Mouse (Mus musculus): ENCODE results near the gene Gabbr2. TPM values are rescaled to one million over a fixed set of nuclear protein-coding genes. Genes with fewer than 3 reads are reported as not detected.
A peak's percentile ranks its signal among the peaks of the same experiment; 100 is the strongest.

Gabbr2 gene
- polyA plus RNA-seq, 1 experiment from 2014 or later = 0.12 TPM

DNA sequence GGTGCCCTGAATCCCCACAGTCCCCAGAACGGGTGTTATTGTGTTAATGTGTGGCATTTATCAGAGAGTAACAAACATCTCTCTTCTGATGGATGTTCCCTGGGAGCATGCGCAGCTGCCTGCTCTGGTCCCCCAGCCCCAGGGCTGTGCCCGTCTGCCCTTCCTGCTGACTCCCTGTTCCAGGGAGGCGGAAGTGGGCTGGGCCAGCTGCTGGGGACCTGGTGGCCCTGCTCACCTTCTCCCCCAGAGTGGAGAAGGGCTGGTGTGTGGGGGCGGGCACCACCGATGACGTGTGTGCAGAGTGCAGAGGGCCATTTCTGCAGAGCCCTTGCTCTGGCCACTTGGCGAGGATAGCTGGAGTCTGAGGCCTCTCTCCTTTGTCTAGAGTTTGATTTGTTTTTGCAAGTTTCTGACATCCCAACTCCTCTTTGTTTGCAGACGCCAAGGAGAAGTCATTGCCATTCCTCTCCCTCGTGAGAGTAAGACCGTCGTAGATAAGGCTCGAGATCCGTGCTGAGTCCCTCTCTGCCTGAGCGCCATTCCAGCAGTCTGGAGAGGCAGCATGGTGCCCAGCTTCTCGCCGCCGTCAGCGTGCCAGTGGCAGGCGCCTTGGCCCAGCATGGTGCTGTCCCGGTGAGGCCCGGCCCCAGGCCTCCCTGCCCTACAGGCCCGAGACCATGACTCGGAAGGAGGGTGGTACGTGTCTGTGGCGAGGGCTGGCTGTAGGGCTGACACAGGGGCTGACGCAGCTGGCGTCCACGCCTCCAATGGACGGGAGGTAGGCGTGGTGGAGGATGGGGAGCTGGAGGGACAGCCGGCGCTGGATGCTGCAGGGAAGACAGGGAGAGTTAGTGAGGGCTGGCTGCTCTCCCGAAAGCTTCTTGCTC, 327.3 kb downstream of the Gabbr2 start:
- Histone ChIP-seq H3K4me3 (peak overlapping the region; percentile 61), H3K27me3 (ENCODE audit: low read depth, poor library complexity, severe bottlenecking) (peaks cover 17% of the 10 kb centered on the region; the same call in 1 of the 2 replicates), H3K4me1 (peaks cover 43% of the 10 kb centered on the region), H3K36me3 (no peaks in the 10 kb centered on the region), H3K9me3 (replicated peaks) (no peaks in the 10 kb centered on the region), H3K27ac (replicated peaks) (peak overlapping the region; percentile 93)
- WGBS = 3% methylated on average over 34 of the region's 34 CpGs
- peak; percentile 81 for DNase-seq (ENCODE audit: low spot score)

DNA sequence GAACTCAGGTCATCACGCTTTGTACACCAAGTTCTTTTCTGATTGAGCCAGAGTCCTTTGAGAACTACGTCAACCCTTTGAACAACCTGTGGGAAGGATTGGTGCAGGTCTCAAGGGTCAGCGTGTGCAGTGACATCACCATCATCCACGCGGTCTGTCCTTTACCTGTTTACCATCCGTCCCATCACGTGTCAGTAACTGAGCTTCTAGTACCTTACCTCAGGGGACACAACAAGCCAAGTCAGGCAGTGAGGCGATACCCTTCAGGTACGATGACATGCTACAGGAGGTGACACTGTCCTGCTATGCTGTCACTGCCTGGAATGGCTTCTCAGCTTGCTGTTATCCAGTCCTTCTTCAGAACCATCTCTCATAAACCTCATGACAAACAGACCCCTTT, 330.2 kb downstream of the Gabbr2 start:
- Histone ChIP-seq H3K9me3 (replicated peaks) (no peaks in the 10 kb centered on the region), H3K36me3 (no peaks in the 10 kb centered on the region), H3K27me3 (ENCODE audit: low read depth, poor library complexity, severe bottlenecking) (peaks cover 17% of the 10 kb centered on the region; the same call in 1 of the 2 replicates), H3K27ac (replicated peaks) (no peak overlapping the region), H3K4me1 (peaks cover 32% of the 10 kb centered on the region), H3K4me3 (no peak overlapping the region)
- no peak for DNase-seq (ENCODE audit: low spot score)
- WGBS = 81% methylated on average over 9 of the region's 9 CpGs

DNA sequence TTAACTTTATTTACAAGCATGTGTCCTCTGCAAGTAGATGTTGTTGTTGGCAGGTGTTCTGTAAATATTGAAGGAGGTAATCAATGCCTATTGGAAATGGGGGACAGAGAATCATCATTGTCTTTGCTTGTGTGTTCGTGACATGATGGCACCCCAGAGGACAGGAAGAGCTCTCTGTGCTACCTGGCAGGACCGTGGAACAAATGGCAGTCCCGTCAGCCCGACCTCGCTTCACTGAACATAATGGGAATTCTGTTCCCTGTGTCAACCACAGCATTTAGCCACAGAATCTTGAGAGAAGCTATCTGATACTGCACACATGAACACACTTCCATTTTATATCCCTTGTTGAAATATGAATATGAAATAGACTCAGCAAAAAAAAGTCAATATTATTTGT, 332.7 kb downstream of the Gabbr2 start:
- H3K27ac ChIP-seq (replicated peaks) = no peak overlapping the region
- no peak for DNase-seq (ENCODE audit: low spot score)
- peaks cover 8% of the 10 kb centered on the region for H3K4me1 ChIP-seq
- 63% methylated on average over 5 of the region's 5 CpGs for WGBS
- no peaks in the 10 kb centered on the region for H3K36me3 ChIP-seq
- H3K4me3 ChIP-seq = no peak overlapping the region
- no peaks in the 10 kb centered on the region for H3K9me3 ChIP-seq (replicated peaks)
- peaks cover 26% of the 10 kb centered on the region; the same call in 1 of the 2 replicates for H3K27me3 ChIP-seq (ENCODE audit: low read depth, poor library complexity, severe bottlenecking)

DNA sequence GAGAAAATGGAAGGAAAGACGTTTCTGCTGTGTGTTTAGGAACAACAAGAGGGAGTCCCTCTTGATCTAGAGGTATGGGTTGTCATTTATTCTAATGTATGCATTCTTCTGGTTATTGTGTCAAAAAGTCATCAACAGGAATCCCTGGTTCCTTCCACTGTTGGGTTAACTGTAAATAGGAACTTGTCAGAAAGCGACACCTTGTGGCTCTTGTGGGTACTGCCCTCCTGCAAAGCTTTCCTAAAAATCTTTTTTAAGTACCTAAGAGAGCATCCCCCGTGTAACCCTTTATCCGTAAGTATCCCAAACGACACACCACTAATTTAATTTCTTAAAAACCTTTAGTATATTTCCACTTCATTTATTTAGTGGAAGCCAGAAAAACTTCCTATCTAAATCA, 334.6 kb downstream of the Gabbr2 start:
- DNase-seq (ENCODE audit: low spot score) = peak; percentile 72
- no peaks in the 10 kb centered on the region for H3K9me3 ChIP-seq (replicated peaks)
- H3K4me3 ChIP-seq = no peak overlapping the region
- no peaks in the 10 kb centered on the region for H3K36me3 ChIP-seq
- WGBS = 16% methylated on average over 5 of the region's 5 CpGs
- peaks cover 26% of the 10 kb centered on the region for H3K27me3 ChIP-seq (ENCODE audit: low read depth, poor library complexity, severe bottlenecking)
- no peak overlapping the region for H3K27ac ChIP-seq (replicated peaks)
- H3K4me1 ChIP-seq = no peaks in the 10 kb centered on the region

DNA sequence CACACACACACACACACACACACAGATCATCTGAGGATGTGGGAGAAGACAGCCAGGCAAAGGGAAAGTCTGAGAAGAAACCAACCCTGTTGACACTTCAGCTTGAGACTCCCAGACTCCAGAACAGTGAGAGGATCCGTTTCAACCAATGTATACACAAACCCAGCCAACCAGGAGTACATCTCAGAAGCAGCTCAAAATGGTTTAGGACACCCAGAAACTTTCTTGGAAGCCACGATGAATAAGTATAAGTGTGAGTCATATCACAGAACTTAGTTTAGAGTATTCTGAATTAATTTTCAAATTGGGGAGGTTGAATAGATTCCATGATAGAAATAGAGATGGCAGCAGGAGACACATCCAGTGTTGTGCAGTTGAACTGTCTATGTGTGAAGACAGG, 335.7 kb downstream of the Gabbr2 start:
- Histone ChIP-seq H3K4me3 (no peak overlapping the region), H3K36me3 (no peaks in the 10 kb centered on the region), H3K9me3 (replicated peaks) (no peaks in the 10 kb centered on the region), H3K4me1 (peaks cover under 1% of the 10 kb centered on the region; the same call in 1 of the 2 replicates), H3K27me3 (ENCODE audit: low read depth, poor library complexity, severe bottlenecking) (peaks cover 28% of the 10 kb centered on the region), H3K27ac (replicated peaks) (no peak overlapping the region)
- 80% methylated on average over 2 of the region's 2 CpGs for WGBS
- no peak for DNase-seq (ENCODE audit: low spot score)

DNA sequence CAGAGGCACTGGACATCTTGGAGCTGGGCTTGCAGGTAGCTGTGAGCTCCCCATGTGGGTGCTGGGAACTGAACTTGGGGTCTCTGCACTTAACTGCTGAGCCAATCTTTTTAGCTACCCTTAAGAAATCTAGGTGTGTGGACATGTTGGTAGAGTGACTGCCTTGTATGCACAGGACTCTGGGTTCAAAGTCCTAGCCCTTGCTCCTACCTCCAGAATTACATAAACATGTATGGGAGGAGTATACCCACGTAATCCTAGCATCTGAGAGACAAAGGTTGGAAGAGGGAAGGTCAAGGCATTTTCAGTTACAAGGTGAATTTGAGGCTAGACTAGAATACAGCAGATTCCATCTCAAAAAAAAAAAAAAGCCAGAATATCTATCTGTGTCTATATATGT, 336.4 kb downstream of the Gabbr2 start:
- no peak overlapping the region for H3K27ac ChIP-seq (replicated peaks)
- WGBS = 78% methylated on average over 1 of the region's 1 CpGs
- H3K36me3 ChIP-seq = no peaks in the 10 kb centered on the region
- peaks cover 6% of the 10 kb centered on the region for H3K4me1 ChIP-seq
- DNase-seq (ENCODE audit: low spot score) = no peak
- peaks cover 31% of the 10 kb centered on the region for H3K27me3 ChIP-seq (ENCODE audit: low read depth, poor library complexity, severe bottlenecking)
- no peak overlapping the region for H3K4me3 ChIP-seq
- H3K9me3 ChIP-seq (replicated peaks) = no peaks in the 10 kb centered on the region

DNA sequence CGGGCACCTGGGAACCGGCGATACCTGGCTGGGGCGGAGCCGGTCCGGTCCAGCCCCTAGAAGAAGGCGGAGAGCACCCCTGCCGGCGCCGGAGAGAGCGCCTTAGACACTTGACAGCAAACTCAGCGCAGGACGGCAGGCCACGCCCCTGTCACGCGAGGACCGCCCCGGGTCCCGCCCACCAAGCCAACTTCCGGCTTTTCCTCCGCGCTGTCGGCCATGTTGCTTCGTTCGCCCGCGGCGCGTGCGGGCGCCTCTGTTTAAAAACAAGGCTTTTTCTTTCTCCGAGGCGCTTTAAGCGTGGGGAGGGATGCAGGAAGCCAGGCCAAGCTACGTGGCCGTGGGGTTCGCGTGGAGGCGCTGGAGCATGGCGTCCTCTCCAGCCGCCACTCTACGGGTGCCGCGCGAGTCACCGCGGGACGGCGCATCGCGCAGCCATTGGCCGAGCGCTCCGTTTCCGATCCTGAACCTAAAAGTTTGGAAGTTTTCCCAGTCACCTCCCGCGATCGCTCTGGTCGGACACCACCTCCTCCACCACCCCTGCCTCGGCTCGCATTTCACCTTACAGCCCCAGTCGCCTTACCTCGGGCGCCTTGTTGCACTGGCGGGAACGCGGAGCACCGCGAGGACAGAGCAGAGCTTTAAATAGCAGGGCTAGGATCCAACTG, 341.5 kb downstream of the Gabbr2 start, which contains the start of gene Tbc1d2:
Gene Tbc1d2 (minus strand): TSS at position 124 of the 668 bp plus-strand sequence.
- H3K27me3 ChIP-seq (ENCODE audit: low read depth, poor library complexity, severe bottlenecking) = peaks cover 57% of the 10 kb centered on the region

DNA sequence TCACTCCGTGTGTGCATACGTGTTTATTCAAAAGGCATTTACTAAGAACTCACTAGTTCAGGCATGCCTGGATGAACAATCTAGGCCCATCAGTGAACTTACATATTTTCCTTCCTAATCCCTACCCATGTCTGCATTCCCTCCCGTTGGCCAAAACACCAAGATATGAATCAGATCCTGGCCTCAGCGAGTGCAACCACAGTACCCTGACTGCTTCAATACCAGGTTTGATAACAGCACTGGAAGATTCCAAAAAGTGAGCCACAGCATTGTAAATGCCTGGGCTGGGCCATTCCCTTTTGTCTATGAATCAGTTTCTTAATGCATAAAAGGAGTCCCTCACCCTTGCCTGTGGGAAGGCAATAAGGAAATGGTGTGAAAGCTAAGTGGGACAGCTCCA, 342.5 kb downstream of the Gabbr2 start:
- DNase-seq (ENCODE audit: low spot score) = no peak
- Histone ChIP-seq H3K9me3 (replicated peaks) (no peaks in the 10 kb centered on the region), H3K36me3 (no peaks in the 10 kb centered on the region), H3K27ac (replicated peaks) (no peak overlapping the region), H3K4me3 (peak overlapping the region; percentile 74), H3K4me1 (peaks cover 14% of the 10 kb centered on the region), H3K27me3 (ENCODE audit: low read depth, poor library complexity, severe bottlenecking) (peaks cover 49% of the 10 kb centered on the region)
- 65% methylated on average over 4 of the region's 4 CpGs for WGBS

More for the DNA sequence above, 341.5 kb downstream of the Gabbr2 start, which contains the start of gene Tbc1d2:
- Histone ChIP-seq H3K9me3 (replicated peaks) (no peaks in the 10 kb centered on the region), H3K36me3 (no peaks in the 10 kb centered on the region), H3K27ac (replicated peaks) (peak within 1 kb of the TSS; percentile 93), H3K4me3 (peak within 1 kb of the TSS; percentile 74), H3K4me1 (peaks cover 14% of the 10 kb centered on the region)
- peak; percentile 95 for DNase-seq (ENCODE audit: low spot score)
- under 1% methylated on average over 69 of the region's 69 CpGs for WGBS

DNA sequence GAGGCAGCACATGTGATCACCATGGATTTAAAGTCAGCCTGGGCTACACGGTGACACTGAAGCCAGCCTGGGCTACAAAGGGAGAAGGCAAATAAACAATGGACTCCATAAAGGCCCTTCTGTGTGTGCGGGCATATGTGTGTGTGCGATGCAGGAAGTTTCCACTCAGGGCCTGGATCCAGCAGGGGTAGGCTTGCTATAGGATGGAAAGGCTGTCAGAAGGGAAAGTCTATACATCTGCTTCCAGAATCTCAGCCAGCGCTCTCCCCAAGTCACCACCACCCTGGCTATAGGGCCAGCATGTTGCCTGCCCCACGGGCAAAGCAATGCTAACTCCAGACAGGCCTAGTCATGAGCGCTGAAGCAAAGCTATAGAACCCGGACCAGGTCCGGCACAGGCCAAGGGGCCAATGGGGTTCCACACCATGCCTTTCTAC, 348.0 kb downstream of the Gabbr2 start:
- H3K9me3 ChIP-seq (replicated peaks) = no peaks in the 10 kb centered on the region
- no peak for DNase-seq (ENCODE audit: low spot score)
- WGBS = 87% methylated on average over 8 of the region's 8 CpGs
- H3K4me3 ChIP-seq = no peak overlapping the region
- peaks cover 13% of the 10 kb centered on the region for H3K27me3 ChIP-seq (ENCODE audit: low read depth, poor library complexity, severe bottlenecking)
- H3K4me1 ChIP-seq = peaks cover 8% of the 10 kb centered on the region
- no peaks in the 10 kb centered on the region for H3K36me3 ChIP-seq
- H3K27ac ChIP-seq (replicated peaks) = no peak overlapping the region

DNA sequence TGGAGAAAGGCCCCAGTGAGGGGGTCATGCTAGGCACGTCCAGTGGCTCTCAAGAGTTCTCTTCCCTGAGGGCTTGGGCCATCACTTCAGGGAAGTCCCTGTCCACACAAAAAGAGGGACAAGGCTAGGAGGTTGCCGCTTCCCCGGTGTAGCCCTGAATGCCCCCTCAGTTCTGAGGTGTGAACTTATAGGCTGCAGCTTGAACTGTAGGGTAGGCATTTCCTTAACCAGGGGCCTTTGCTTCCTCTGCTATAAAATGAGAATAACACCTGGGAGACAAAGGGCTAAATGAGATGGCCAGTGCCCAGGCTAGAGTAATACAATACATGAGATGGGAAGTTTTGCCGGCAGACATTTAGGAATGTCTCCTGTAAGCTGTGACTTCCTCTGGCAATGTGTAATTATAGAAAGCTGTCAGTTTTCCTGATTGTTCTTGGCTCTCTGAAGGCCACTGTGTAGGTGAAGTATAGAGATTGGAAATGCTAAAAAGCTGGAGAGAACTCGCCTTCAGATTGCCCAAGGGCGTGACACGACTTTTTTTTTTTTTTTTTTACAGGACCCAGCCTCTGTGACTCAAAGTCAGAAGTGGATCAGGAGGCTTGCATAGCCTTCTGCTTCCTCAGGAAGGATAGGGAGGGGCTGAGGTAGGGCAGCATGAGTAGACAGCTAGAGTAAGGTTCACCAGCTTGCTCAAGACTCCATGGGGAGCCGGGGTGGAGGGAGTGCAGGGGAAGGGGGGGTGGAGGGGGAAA, 348.6 kb downstream of the Gabbr2 start:
- 81% methylated on average over 8 of the region's 8 CpGs for WGBS
- H3K36me3 ChIP-seq = no peaks in the 10 kb centered on the region
- H3K27ac ChIP-seq (replicated peaks) = no peak overlapping the region

DNA sequence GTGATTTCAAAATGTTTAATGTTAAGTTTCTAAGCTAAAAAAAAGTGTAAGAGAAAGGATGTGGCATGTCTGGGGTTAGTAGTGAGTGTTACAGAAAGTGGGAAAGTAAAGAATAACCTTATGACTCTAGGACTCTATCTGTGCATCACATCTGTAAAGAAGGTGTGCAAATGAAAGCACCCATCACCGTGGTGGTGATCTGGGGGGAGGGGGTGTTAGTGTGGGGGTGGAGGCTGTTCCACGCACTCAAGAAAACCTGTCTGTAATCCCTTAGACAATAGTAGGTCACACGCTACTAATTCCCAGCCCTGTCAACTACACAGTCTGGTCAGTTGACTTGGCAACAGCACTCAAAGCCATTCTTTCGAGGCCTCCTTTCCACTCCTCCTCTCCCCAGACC, 350.4 kb downstream of the Gabbr2 start:
- Histone ChIP-seq H3K27ac (replicated peaks) (peak overlapping the region; percentile 50), H3K36me3 (no peaks in the 10 kb centered on the region), H3K27me3 (ENCODE audit: low read depth, poor library complexity, severe bottlenecking) (no peaks in the 10 kb centered on the region), H3K4me3 (no peak overlapping the region), H3K9me3 (replicated peaks) (no peaks in the 10 kb centered on the region), H3K4me1 (peaks cover 8% of the 10 kb centered on the region)
- WGBS = 38% methylated on average over 4 of the region's 4 CpGs
- no peak for DNase-seq (ENCODE audit: low spot score)

More for the DNA sequence above, 348.6 kb downstream of the Gabbr2 start:
- no peak overlapping the region for H3K4me3 ChIP-seq
- peaks cover 8% of the 10 kb centered on the region for H3K4me1 ChIP-seq
- peaks cover 7% of the 10 kb centered on the region for H3K27me3 ChIP-seq (ENCODE audit: low read depth, poor library complexity, severe bottlenecking)
- DNase-seq (ENCODE audit: low spot score) = no peak
- H3K9me3 ChIP-seq (replicated peaks) = no peaks in the 10 kb centered on the region

DNA sequence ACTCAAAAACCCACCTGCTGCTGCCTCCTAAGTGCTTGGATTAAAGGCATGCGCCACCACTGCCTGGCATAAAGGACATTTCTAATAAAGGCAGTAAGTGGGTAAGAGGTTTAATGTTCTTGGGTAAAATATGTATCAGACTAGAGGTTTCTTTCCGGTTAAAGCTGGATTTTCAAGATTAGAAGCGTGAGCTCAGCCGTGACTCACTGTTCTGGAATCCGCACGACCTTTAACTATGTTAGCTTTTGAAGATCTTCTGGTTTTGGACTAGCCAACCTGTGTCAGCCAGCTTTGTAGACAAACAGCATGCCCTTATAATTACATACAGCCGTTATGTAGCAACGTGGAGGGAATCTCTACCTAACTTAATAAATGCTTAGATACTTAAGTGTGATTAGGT, 351.8 kb downstream of the Gabbr2 start:
- H3K4me3 ChIP-seq = no peak overlapping the region
- no peaks in the 10 kb centered on the region for H3K9me3 ChIP-seq (replicated peaks)
- no peaks in the 10 kb centered on the region for H3K36me3 ChIP-seq
- 89% methylated on average over 8 of the region's 8 CpGs for WGBS
- DNase-seq (ENCODE audit: low spot score) = no peak
- no peak overlapping the region for H3K27ac ChIP-seq (replicated peaks)
- peaks cover 8% of the 10 kb centered on the region for H3K4me1 ChIP-seq
- H3K27me3 ChIP-seq (ENCODE audit: low read depth, poor library complexity, severe bottlenecking) = no peaks in the 10 kb centered on the region

Data from midbrain, embryonic 10.5 days (tissue).